Mouse (Mus musculus) brain, embryonic 14.5 days (tissue): ENCODE measurements at regions not wholly inside any gene's neighbourhood (a gene's known extent, or its start where the extent isn't known, plus 50 kb on each side); places are given as distances from the start of the nearest gene placed in this dataset.

ENCODE experiments used
- CTCF ChIP-seq: fragments of 200-500 bp; IDR thresholded peaks from 2 replicates; pipeline ENCODE4 v1.5.1; 2012; ENCODE audit warnings: inconsistent platforms, mild to moderate bottlenecking, moderate library complexity, borderline replicate concordance; ENCODE audit not compliant: insufficient read depth, insufficient read length; ENCODE audit errors: extremely low read depth
- POLR2A ChIP-seq: fragments of 200-500 bp; IDR thresholded peaks from 2 replicates; pipeline ENCODE4 v1.6.1; 2012; ENCODE audit warnings: mild to moderate bottlenecking, inconsistent platforms, borderline replicate concordance; ENCODE audit not compliant: poor library complexity, insufficient read depth, insufficient read length, severe bottlenecking; ENCODE audit errors: extremely low read depth

DNA sequence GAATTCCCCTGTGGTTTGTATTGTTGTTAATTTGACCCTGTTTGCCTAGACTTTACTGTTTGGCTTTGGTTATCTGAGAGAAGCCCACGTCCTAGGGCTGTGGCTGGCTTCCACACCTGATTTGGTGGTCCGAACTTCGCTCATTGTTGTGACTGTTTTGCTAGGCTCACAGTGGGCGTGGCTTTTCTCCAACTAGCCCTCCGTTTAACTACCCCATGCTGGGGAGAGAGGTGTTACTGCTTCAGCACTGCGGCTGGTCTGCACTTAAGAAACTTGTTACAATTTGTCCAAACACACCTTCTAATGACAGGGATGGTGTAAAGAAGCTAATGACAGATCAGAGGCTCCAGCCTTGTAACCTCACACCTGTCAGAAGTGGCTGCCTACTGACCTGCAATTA is 64.7 kb upstream of the Fxr1 start:
- no peak for TF ChIP-seq POLR2A
- TF ChIP-seq CTCF: no peak
